Mouse (Mus musculus): Measurements from ENCODE around the gene Rpl22.

- no peak for TF ChIP-seq MAX (IDR thresholded peaks at IDR 0.05; ENCODE audit: low read length)
- TF ChIP-seq ZMIZ1 (IDR thresholded peaks at IDR 0.05; ENCODE audit: low read depth, low read length), result no peak
- TF ChIP-seq CTCF (IDR thresholded peaks at IDR 0.05 in 2 of 3, conservative IDR thresholded peaks at IDR 0.05 in 1 of 3; ENCODE audit: control insufficient read depth in 1 of 3, insufficient read depth in 1 of 3, low read depth in 2 of 3, low read length in 3 of 3, poor library complexity in 1 of 3, severe bottlenecking in 1 of 3), result no peak
- TF ChIP-seq EP300 (IDR thresholded peaks at IDR 0.05; ENCODE audit: low read depth in 1 of 2, low read length in 2 of 2), result no peak
- no peak for TF ChIP-seq JUND (IDR thresholded peaks at IDR 0.05; ENCODE audit: low read depth, low read length)
- TF ChIP-seq MAZ (IDR thresholded peaks at IDR 0.05; ENCODE audit: low read depth, low read length), result no peak
- TF ChIP-seq GATA1 (IDR thresholded peaks at IDR 0.05; ENCODE audit: low read depth, low read length), result no peak
- no peak for TF ChIP-seq POLR2A (IDR thresholded peaks at IDR 0.05; ENCODE audit: control insufficient read depth in 1 of 2, insufficient read depth in 1 of 2, low read depth in 1 of 2, low read length in 2 of 2, poor library complexity in 1 of 2)
- TF ChIP-seq SIN3A (IDR thresholded peaks at IDR 0.05; ENCODE audit: low read length), result no peak
- TF ChIP-seq MYC (IDR thresholded peaks at IDR 0.05; ENCODE audit: low read depth, low read length), result no peak
- TF ChIP-seq TCF12 (IDR thresholded peaks at IDR 0.05; ENCODE audit: low read depth, low read length), result no peak
- no peak for TF ChIP-seq E2F4 (IDR thresholded peaks at IDR 0.05; ENCODE audit: borderline replicate concordance, low read depth, low read length)
Observed at GRCm38 (mm10) chr4:152333587-152333986, 8.0 kb downstream of the Rpl22 start.

All from MEL (cell line).